Comparison of ENCODE assay signal across 26 mouse cellular contexts in genomic region chr13:25507355-25507754, GRCm38 (mm10).
"Had no signal": no experiment of that assay in that cellular context is flagged by ENCODE, and none has a peak within 500 bp of the region (broad histone marks: within the 10 kb centered on the region; RNA-seq: fewer than 3 reads in every experiment).

No protein-coding gene starts in this region.

- H3K9me3 ChIP-seq: heart, embryonic 10.5 days; heart, embryonic 12.5 days; hindbrain, embryonic 10.5 days; hindbrain, embryonic 12.5 days; intestine, embryonic 15.5 days; limb, embryonic 13.5 days; limb, embryonic 15.5 days; liver, embryonic 12.5 days had no signal

- ATAC-seq: hindbrain, embryonic 16.5 days; inflammation-experienced regulatory T-cells, adult 6 months; intestine, embryonic 15.5 days; intestine, postnatal 0 days; liver, embryonic 12.5 days had no signal

- H3K36me3 ChIP-seq: heart, embryonic 10.5 days; heart, embryonic 12.5 days; hindbrain, embryonic 10.5 days; hindbrain, embryonic 12.5 days; intestine, embryonic 15.5 days; limb, embryonic 13.5 days; limb, embryonic 15.5 days; liver, embryonic 12.5 days had no signal

- DNase-seq: gastrocnemius, adult 2 months; gastrocnemius, postnatal 10 days; gastrocnemius, postnatal 25 days; heart, adult 18-20 months; heart, postnatal 10 days; heart, postnatal 4 days; kidney, adult 18-20 months; kidney, adult 8-10 months; kidney, postnatal 10 days; kidney, postnatal 25 days; kidney, postnatal 4 days had no signal

- H3K27ac ChIP-seq: gastrocnemius, adult 2 months; heart, embryonic 10.5 days; hindbrain, embryonic 10.5 days; hindbrain, embryonic 12.5 days; hindbrain, embryonic 14.5 days; intestine, embryonic 15.5 days; layer of hippocampus, adult 2 months; left cerebral cortex, adult 2 months; limb, embryonic 13.5 days; limb, embryonic 15.5 days; liver, embryonic 12.5 days; liver, embryonic 14.5 days had no signal

- H3K4me3 ChIP-seq: gastrocnemius, adult 2 months; heart, embryonic 10.5 days; heart, embryonic 12.5 days; hindbrain, embryonic 10.5 days; hindbrain, embryonic 12.5 days; intestine, embryonic 15.5 days; layer of hippocampus, adult 2 months; left cerebral cortex, adult 2 months; limb, embryonic 13.5 days; limb, embryonic 15.5 days; liver, embryonic 12.5 days had no signal

- H3K4me1 ChIP-seq: heart, embryonic 10.5 days; heart, embryonic 12.5 days; hindbrain, embryonic 12.5 days; intestine, embryonic 15.5 days; limb, embryonic 15.5 days; liver, embryonic 12.5 days had no signal

- H3K27me3 ChIP-seq: heart, embryonic 12.5 days; hindbrain, embryonic 12.5 days; intestine, embryonic 15.5 days; limb, embryonic 13.5 days; limb, embryonic 15.5 days; liver, embryonic 12.5 days had no signal

- H3K4me2 ChIP-seq: heart, embryonic 12.5 days; hindbrain, embryonic 12.5 days; hindbrain, embryonic 14.5 days; intestine, embryonic 15.5 days; limb, embryonic 13.5 days; limb, embryonic 15.5 days; liver, embryonic 12.5 days had no signal

- H3K9ac ChIP-seq: heart, embryonic 12.5 days; hindbrain, embryonic 12.5 days; hindbrain, embryonic 14.5 days; intestine, embryonic 15.5 days; limb, embryonic 13.5 days; limb, embryonic 15.5 days; liver, embryonic 12.5 days; liver, embryonic 14.5 days had no signal
